Mouse (Mus musculus) MEL (cell line): ENCODE measurements at regions not wholly inside any gene's neighbourhood (a gene's known extent, or its start where the extent isn't known, plus 50 kb on each side); places are given as distances from the start of the nearest gene placed in this dataset.

ENCODE experiments used
- CTCF ChIP-seq, 3 experiments: IDR thresholded peaks in 2 of 3; conservative IDR thresholded peaks in 1 of 3; 2 replicates each; pipeline ENCODE4 v1.5.1; 2011 to 2012; ENCODE audit warnings: low read length in 3 of 3, low read depth in 2 of 3, mild to moderate bottlenecking in 2 of 3, improper control_type of control experiment in 1 of 3, inconsistent platforms in 1 of 3, mixed read lengths in 1 of 3, moderate library complexity in 1 of 3; ENCODE audit not compliant: control insufficient read depth in 1 of 3, insufficient read depth in 1 of 3, poor library complexity in 1 of 3, severe bottlenecking in 1 of 3
- EP300 ChIP-seq, 2 experiments: IDR thresholded peaks; 2 replicates each; pipeline ENCODE4 v1.6.1; 2011; ENCODE audit warnings: improper control_type of control experiment in 2 of 2, low read length in 2 of 2, low read depth in 1 of 2, mild to moderate bottlenecking in 1 of 2
- GATA1 ChIP-seq: IDR thresholded peaks from 2 replicates; pipeline ENCODE4 v1.6.1; 2011; ENCODE audit warnings: low read depth, low read length, improper control_type of control experiment
- JUND ChIP-seq: IDR thresholded peaks from 2 replicates; pipeline ENCODE4 v1.6.1; 2011; ENCODE audit warnings: low read depth, mild to moderate bottlenecking, improper control_type of control experiment, low read length
- MYB ChIP-seq: IDR thresholded peaks from 2 replicates; pipeline ENCODE4 v1.6.1; 2011; ENCODE audit warnings: mild to moderate bottlenecking, low read depth, low read length, improper control_type of control experiment
- NRF1 ChIP-seq: IDR thresholded peaks from 2 replicates; pipeline ENCODE4 v1.6.1; 2014; ENCODE audit warnings: low read depth, mild to moderate bottlenecking, inconsistent platforms, low read length, improper control_type of control experiment, moderate library complexity; ENCODE audit not compliant: poor library complexity, insufficient read depth, severe bottlenecking
- POLR2A ChIP-seq, 2 experiments: IDR thresholded peaks; 2 replicates each; pipeline ENCODE4 v1.6.1; 2011 to 2012; ENCODE audit warnings: low read length in 2 of 2, mild to moderate bottlenecking in 2 of 2, control low read depth in 1 of 2, improper control_type of control experiment in 1 of 2, low read depth in 1 of 2, moderate library complexity in 1 of 2; ENCODE audit not compliant: control insufficient read depth in 1 of 2, insufficient read depth in 1 of 2, poor library complexity in 1 of 2
- POLR2AphosphoS2 ChIP-seq: IDR thresholded peaks from 2 replicates; pipeline ENCODE4 v1.6.1; 2011; ENCODE audit warnings: low read length, improper control_type of control experiment
- RAD21 ChIP-seq: IDR thresholded peaks from 2 replicates; pipeline ENCODE4 v1.6.1; 2011; ENCODE audit warnings: mild to moderate bottlenecking, low read depth, low read length, improper control_type of control experiment
- SMC3 ChIP-seq: IDR thresholded peaks from 2 replicates; pipeline ENCODE4 v1.6.1; 2011; ENCODE audit warnings: low read depth, low read length, improper control_type of control experiment
- TBP ChIP-seq: IDR thresholded peaks from 2 replicates; pipeline ENCODE4 v1.8.0; 2011; ENCODE audit warnings: low read depth, low read length, improper control_type of control experiment
- UBTF ChIP-seq: IDR thresholded peaks from 2 replicates; pipeline ENCODE4 v1.6.1; 2012; ENCODE audit warnings: low read depth, mild to moderate bottlenecking, inconsistent platforms, low read length, improper control_type of control experiment, moderate library complexity, borderline replicate concordance; ENCODE audit not compliant: insufficient read depth
- ZC3H11A ChIP-seq: IDR thresholded peaks from 2 replicates; pipeline ENCODE4 v1.6.1; 2012; ENCODE audit warnings: low read depth, mild to moderate bottlenecking, inconsistent platforms, low read length, improper control_type of control experiment
- ZKSCAN1 ChIP-seq: IDR thresholded peaks from 2 replicates; pipeline ENCODE4 v1.6.1; 2012; ENCODE audit warnings: low read depth, mild to moderate bottlenecking, inconsistent platforms, low read length, improper control_type of control experiment, moderate library complexity

GRCm38 (mm10) chrX:11708325-11708724, 380.7 kb downstream of the H2al1j start:
- TF ChIP-seq MYB (no peak), TBP (no peak), JUND (no peak), EP300 (IDR thresholded peaks at IDR 0.05; ENCODE audit: low read depth in 1 of 2, low read length in 2 of 2) (no peak), POLR2A (IDR thresholded peaks at IDR 0.05; ENCODE audit: control insufficient read depth in 1 of 2, insufficient read depth in 1 of 2, low read depth in 1 of 2, low read length in 2 of 2, poor library complexity in 1 of 2) (no peak), POLR2AphosphoS2 (no peak), ZC3H11A (no peak), CTCF (IDR thresholded peaks at IDR 0.05 in 2 of 3, conservative IDR thresholded peaks at IDR 0.05 in 1 of 3; ENCODE audit: control insufficient read depth in 1 of 3, insufficient read depth in 1 of 3, low read depth in 2 of 3, low read length in 3 of 3, poor library complexity in 1 of 3, severe bottlenecking in 1 of 3) (no peak), GATA1 (no peak), NRF1 (no peak), RAD21 (no peak), SMC3 (no peak), UBTF (no peak), ZKSCAN1 (no peak)
